Mouse (Mus musculus): ENCODE results near the gene Mafg. TPM values are rescaled to one million over a fixed set of nuclear protein-coding genes. Genes with fewer than 3 reads are reported as not detected.
"Not testable (repeated sequence)": the region's sequence is repeated elsewhere in the genome, so short reads cannot be mapped to it uniquely, and the experiment has no call there.

Gene Mafg
- 10 to 100 TPM; 85.5 to 89.8 TPM for total RNA-seq (2021)
- long read RNA-seq, experiment 1, full-length matches to known transcripts: 41 of 77 reads
- long read RNA-seq, experiment 1, partial matches to known transcripts: 5 of 77 reads
- long read RNA-seq, experiment 1, other reads (novel, unspliced or antisense): 31 of 77 reads
- long read RNA-seq, experiment 2, full-length matches to known transcripts: 51 of 82 reads
- long read RNA-seq, experiment 2, partial matches to known transcripts: 4 of 82 reads
- long read RNA-seq, experiment 2, other reads (novel, unspliced or antisense): 27 of 82 reads

DNA sequence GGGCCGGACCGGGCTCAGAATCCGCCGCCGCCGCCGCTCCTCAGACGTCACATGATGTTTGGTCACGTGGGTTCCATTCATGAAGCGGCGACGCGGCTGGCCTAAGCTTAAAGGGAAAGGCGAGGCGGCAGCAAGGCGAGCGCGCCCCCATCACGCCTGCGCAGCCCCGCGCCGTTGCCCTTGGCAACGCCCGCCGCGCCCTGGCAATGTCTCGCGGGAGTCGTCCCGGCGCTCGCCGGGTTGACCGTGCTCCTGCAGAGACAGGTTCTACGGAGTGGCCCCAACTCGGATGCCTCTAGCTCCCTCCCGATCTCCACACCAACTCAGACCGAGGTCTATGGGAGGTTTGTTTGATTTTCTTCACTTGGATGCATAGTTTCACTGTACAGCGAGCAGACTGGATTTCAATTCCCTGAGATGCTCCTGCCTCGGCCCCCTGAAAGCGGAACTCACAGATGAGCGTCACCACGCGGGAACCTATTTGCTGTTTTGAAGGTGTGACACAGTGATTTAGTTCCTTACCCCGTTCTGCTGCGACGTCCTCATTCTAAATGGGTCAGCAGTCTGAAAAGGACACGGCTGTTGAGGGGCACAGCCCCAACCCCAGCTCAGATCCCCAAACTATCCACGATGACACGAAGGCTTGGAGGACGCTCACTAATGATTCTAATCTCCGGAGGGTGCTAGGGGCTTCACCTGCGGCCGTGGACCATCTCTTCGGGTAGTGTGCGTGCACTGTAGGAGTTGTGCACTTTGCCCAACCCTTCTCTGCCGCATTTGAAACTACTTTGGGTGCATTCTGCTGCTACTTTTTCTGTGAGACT lies at the start of gene Mafg:
Gene Mafg (minus strand): TSS at position 81 of the 824 bp plus-strand sequence.
- peak; percentile 87 to 93 for DNase-seq (ENCODE audit: low spot score in 2 of 2)

DNA sequence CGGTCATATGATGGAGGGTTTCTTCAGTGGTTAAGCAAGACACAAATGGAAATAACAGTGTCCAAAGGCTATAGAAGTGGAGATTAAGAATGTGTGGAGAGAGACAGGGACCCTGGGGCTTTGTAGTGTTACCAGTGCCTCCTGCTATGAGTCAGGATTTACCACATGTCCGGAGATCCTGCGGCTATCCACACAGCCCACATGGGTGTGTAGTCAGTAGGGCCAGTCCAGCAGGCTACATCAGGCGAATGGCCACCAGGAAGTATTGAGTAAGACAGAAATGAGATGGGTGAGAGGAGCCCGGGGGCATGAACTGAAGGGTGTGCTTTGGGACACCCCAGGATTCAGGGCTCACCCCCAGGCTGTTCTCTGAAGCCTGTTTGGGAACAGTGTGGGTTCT lies 49.3 kb upstream of the Mafg start:
- no peak for DNase-seq (ENCODE audit: low spot score in 2 of 2)

DNA sequence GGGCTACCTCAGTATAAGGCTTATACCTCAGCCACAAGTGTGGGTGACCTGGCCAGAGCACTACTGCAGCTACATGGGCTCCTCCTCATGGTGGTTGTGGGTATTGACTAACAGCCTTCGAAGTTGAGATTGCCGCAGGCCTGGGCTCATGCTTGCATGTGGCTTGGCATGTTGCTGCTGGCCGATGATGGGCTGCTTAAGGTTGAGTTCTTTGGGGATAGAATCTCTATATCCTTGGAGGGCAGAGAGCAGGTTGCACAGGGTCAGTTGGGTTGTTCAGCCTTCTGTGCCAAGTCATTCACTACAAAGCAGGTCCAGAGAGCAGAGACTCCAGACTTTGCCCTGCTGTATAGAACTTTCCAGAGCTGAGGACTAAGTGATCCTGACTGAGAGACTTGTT lies 46.5 kb upstream of the Mafg start:
- no peak for DNase-seq (ENCODE audit: low spot score in 2 of 2)

DNA sequence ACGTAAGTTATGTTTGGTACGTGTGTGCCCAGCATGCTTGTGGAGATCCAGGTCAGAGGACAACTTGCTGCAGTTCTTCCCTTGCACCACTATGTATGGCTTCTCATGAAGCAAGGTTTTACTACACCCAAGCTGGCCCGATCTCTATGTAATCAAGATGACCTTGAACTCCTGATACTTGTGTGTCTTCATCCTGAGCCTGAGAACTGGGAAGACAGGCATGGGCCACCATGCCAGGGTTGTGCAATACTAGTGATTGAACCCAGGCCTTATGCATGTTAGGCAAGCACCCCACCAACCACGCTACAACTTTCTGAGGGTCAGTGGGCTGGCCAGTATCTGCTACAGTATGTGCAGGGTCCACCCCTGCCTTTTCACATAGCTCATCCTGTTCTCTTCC lies 43.6 kb upstream of the Mafg start:
- no peak for DNase-seq (ENCODE audit: low spot score in 2 of 2)

DNA sequence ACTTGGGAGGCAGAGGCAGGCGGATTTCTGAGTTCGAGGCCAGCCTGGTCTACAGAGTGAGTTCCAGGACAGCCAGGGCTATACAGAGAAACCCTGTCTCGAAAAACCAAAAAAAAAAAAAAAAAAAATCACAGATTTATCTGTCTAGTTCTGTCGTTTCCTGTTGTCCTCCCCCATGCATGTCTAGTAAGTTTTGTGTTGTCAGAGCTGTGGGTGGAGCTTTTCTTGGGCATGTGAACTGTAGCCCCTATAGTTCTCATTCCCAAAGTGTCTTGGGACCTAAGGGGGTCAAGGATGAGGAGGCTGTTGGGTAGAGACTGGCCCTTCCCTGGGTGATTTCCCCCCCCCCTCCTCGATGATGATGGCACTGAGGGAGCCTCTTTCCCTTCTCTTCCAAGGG lies 42.5 kb upstream of the Mafg start:
- DNase-seq (ENCODE audit: low spot score in 2 of 2): not testable (repeated sequence)

DNA sequence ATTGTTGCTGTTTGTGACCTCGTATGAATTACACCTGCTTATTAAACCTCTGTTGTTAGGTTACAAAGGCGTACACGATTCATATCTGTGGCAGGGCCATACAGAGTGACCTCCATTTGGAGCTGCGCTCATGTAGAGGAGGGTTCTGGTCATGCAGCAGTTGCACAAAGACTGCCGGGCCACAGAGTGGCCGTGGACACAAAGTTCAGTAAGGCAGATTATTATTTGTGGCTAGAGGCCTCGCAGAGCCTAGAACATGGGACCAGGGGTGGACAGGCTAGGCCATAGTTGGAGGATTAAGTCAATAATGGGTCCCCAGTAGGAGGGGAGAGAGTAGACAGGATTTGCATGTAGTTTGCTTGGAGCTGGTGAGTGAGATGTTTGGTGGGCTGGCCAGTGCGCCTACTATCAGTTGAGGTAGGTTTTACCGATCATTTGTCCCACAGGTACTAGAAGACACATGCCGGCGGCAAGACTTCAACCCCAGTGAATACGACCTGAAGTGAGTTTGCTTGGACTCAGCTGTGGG lies 40.3 kb upstream of the Mafg start:
- no peak for DNase-seq (ENCODE audit: low spot score in 2 of 2)

DNA sequence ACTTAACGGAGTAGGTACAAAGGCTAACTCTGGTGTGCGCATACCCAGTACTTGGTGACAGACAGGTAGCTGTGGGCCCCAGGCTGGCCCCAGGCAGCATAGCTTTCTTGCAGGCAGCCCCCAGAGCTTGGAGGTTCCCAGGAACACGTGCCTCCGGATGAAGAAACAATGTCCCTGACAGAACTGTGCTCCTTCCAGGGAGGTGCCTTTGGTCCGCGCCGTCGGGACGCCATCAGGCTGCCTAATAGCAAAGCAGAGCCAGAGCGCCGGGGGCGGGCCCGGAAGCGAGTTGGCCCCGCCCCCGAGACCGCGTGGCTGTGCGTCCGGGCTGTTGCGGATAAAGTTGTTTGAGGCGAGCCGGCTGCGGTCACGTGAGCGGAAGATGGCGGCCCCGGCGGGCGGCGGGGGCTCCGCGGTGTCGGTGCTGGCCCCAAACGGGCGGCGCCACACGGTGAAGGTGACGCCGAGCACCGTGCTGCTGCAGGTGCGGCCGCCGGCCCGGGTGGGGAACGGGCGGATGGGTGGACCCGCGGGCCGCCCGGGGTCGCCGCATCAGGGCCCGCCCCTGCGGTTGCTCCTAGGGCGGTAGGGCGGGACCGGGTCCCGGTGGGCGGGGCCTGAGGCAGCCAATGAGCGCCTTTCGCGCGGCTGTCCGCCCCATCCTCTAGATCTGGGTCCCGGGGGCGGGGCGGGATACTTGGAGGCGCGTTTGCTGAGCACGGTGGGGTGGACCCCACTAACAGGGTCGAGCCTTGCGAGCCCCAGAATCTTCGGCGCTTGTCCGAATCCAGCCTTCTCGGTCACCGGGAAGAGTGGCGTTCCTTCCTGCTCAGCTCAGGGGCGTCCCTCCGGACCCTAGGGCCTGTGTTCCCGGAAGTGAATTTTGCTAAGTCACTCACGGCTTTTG lies 39.5 kb upstream of the Mafg start, which contains the start of gene Aspscr1:
Gene Aspscr1 (plus strand): TSS at position 287 of the 907 bp plus-strand sequence.
- DNase-seq (ENCODE audit: low spot score in 2 of 2): peak; percentile 92 to 93

DNA sequence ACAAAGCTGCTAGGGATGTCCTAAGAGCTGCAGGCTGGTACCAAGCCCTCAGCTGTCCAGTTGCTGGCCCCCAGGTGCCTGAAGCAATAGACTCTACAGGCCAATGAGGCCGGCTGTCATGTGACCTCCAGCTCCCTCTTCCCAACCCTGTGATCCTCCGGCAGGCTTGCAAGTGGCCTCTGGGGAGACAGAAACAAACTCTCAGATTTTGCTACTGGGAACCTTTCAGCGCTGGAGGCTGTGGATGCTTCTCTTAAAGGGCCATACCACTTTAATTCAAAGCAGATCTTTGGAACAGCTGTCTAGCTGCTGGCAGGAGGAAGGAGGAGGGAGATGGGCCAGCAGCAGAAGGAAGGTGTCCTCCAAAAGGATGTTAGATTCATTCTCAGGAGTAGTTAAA lies 33.2 kb upstream of the Mafg start:
- DNase-seq (ENCODE audit: low spot score in 2 of 2): no peak

DNA sequence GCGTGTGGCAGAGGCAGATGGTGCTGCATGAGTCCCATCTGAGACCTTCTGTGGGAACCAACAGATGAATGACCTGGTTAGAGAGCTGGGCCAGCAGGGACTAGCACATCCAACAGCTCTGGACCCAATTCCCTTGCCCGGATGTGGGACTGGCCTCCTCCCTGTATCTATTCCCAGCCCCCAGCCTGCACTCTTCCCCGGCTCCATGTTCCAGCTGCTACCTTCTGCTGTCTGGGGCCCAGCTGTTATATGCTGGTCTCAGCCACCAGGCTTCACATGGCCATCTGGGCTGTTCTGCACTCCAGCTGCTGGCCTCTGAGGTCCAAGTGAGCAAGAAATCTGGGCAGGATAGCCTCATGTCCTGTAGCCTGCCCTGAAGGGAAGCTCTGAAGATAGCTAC lies 32.0 kb upstream of the Mafg start:
- no peak for DNase-seq (ENCODE audit: low spot score in 2 of 2)

DNA sequence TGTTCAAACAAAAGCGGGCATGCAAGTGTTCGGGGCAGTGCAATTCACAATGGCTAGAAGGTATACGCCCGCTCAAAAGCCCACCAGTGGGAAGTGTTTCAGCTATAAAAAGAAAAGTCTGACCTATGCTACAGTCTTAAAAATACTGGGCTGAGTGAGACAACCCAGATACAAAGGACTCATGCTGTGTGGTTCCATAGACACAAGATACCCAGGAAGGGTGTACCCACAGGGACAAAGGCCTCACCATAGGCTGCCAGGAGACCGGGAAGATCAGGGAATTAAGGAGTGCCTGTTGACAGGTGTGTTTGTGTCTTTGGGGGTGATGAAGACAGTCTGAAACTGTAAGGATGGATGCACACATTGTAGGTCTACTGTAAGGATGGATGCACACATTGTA lies 30.3 kb upstream of the Mafg start:
- no peak for DNase-seq (ENCODE audit: low spot score in 2 of 2)

DNA sequence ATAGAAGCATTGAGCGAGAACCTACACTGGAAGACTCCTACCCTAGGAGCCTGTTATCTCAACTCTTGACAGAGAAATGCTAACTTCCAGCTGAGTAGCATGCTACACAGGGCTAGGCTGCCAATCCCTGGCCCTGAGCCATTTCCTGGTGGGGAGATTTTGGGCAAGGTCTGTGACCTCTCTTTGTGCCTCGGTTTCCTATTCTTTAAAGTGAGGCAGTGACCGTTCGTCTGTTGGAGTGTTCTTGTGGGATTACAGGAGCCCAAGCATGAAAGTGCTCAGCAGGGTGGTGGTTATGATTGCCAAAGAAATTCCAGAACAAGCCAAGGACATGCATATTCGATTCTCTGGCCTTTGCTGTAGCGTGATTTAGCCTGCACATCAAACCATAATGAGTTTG lies 29.4 kb upstream of the Mafg start:
- DNase-seq (ENCODE audit: low spot score in 2 of 2): no peak

DNA sequence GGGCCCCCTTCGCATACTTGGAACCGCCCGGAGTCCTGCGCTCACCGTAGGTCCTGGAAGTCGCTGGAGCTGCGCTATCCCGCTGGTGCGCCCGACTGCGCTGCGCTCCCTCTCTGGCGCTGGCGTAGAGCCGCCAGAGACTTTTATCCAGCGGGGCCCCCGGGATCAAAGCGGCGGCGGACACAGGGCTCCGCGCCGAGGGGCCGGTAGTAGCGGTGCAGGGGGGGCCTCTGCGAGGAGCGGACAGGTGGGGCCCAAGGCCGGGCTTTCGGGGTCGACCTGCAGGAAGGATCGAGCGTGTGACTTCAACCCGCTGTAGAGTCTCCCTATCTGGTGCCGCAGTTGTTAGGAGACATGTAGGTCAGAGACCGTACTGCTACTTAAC lies 27.7 kb upstream of the Mafg start, which contains the start of gene Notum:
Gene Notum (minus strand): TSS at position 100 of the 385 bp plus-strand sequence.
- DNase-seq (ENCODE audit: low spot score in 2 of 2): no peak

DNA sequence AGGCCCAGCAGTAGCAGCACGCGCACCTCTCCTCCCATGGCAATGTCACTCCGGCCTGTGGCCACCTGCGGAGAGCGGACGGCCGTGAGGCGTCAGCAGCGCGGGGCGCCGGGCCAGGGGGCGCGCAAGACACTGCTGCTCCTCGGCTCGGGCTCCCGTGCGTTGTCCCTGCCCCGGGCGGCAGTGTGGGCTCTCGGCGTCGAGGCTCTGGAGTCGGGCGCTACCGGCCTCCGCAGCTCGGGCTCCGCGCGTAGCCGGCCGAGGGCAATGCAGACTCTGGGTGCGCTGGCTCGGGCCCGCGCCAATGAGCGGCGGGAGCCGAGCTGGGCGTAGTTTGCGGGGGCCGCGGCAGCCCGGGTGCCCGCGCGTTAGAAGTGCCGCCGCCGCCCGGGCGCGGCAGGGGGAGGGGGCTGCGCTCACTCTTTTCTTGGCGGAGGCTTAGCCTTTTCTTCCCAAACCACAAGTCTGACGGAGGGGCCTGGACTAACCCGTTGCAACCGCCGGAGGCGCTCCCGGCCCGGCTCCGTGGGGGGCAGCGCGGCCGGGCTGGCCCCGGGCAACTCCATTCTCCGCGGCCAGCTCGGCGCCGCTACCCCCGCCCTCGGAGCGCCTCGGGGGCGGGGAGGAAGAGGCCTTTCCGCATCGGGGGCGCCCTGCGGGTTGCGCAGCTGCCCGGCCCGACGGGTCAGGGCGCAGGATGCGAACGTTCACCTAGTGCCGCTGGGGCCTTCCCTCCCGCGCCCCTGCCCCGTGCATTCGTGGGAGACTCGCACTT lies 27.1 kb upstream of the Mafg start:
- no peak for DNase-seq (ENCODE audit: low spot score in 2 of 2)

DNA sequence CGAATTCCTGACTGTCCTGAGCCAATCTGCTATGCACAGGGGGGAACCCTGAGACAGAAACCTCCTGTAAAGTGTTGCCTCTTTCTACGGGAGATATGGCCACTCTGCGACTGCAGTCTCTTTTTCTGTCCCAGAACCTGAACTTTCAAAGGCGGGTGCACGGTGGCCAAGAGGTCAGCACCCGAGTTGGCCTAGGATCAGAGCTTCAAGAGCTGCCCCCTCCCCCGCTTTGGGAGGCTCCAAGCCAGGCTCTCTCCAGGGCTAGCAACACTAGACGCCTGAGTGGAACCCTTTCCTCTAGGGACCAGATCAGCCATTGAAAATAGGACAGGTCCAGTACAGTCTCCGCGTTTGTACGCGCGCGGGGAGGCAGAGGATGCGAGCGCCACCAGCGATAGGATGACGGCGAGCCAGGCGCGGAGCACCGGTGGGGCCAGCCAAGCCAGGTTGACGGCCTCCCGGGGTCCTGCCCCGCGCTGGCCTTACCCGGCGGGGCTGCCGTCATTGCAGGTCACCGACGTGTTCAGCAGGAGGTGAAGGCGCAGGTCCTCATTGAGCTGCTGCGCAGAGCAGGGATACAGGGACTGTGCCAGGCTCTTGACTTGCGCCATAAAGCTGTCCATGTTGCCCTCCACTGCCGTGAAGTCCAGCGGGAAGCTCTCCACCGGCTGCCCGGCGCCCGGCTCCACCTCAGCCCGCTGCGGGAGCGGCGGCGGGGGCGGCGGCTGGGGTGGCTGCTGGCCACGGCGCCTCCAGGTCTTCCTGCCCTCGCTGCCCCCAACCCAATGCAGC lies 26.3 kb upstream of the Mafg start:
- DNase-seq (ENCODE audit: low spot score in 2 of 2): no peak

DNA sequence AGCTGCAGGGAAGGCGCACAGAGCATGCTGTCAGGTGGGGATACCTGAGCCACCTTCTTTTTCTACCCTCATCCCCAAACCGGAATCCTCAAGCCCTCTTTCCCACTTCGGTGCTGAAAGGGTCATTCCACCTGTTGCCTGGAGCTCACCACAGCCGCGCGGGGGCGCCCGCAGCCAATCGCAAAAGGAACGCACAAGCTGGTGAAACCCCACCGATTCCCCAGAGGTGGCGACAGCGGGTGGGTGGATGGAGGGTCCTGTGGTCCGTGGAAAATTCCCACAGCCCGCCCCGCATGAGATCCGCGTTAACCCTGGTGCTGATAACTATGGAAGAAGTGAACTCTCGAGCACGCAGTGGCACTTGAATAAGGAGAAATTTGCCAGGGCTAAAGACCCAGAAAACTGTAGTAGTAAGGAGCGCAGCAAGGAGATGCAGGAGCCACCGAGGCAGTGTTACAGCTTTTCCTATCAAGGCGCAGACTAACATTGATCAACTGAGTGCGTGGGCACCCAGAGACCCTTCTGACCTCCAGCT lies 25.5 kb upstream of the Mafg start:
- DNase-seq (ENCODE audit: low spot score in 2 of 2): peak; percentile 78 to 82

DNA sequence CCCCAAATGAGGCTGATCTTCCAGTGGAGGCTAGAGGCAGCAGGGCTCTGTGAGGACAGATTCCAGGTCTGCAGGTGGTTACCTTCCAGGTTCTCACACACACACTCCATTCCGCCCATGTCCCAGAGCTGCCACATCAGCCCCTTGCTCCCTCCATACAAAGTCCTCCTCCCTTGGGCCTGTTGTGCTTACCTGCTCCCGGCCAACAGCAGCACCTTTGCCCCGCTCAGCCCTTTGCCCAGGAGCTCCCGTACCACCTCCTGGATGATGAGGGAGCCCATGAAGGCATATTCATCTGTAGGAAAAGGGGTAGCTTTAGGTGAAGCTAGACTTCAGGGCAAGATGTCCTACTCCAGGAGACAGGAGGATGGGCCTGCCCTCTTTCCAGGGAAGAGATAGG lies 23.9 kb upstream of the Mafg start:
- DNase-seq (ENCODE audit: low spot score in 2 of 2): no peak

DNA sequence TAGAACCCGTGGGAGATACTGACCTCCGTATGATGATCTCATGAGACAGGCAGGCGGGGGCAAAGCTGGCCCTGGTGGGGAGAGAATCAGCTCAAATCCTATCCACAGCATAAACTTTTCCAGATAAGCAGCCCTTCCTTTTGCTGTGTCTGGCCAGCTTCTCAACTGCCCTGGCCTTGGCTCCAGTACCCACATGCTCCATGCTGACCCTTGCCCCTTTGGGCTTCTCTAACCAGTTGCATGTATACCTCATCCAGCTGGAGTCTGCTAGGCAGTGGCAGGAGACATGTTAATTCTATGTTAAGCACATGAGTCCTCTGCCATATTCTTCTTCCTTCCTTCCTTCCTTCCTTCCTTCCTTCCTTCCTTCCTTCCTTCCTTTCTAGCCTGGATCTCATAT lies 21.3 kb upstream of the Mafg start:
- DNase-seq (ENCODE audit: low spot score in 2 of 2): no peak

DNA sequence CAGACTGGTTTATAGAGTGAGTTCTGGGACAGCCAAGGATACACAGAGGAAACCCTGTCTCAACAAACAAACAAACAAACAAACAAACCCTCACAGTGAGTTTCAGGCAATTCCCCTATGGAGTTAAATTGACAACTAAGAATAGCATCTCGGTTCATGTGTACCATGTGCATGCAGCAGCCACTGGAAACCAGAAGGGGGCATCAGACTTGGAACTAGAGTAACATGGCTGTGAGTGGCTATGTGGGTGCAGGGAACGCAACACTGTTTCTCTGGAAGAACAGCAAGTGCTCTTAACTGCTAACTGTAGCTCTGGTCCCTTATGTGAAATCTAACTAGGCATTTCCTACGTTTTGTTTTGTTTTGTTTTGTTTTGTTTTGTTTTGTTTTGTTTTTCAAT lies 18.5 kb upstream of the Mafg start:
- DNase-seq (ENCODE audit: low spot score in 2 of 2): no peak

DNA sequence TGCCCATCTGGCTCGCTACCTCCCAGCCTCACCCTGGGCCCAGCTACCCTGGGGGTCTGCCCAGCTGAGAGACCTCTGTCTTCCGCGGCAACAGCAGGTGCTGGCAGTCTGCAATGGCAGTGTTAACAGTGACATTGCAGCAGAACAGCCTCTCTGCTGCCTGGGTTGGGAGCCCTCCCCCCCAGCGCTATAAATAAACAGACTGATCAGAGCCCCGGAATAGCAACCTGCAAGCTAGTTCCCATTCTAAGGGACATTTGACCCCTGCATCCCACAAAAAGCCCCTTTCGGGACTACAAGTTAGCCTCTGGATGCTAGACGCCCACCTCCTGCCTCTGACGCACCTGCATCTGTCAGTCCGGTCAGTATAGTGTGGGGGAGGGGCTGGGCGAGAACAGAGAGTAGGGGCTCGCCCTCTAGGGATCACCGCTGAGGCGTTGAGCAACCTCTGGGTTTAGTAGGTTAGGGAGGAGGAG lies 14.6 kb upstream of the Mafg start, which contains the start of gene Myadml2:
Gene Myadml2 (minus strand): TSS at position 158 of the 476 bp plus-strand sequence.
- no peak for DNase-seq (ENCODE audit: low spot score in 2 of 2)
